Mouse (Mus musculus) embryonic fibroblast, embryonic 13.5 days (primary cell): ENCODE measurements around the gene Ddr2.

Source experiments
- CTCF ChIP-seq: IDR thresholded peaks from 2 replicates; pipeline ENCODE4 v1.5.1; 2011; ENCODE audit warnings: mild to moderate bottlenecking, control low read depth, low read length, moderate library complexity, borderline replicate concordance; ENCODE audit not compliant: insufficient read depth
- POLR2A ChIP-seq: IDR thresholded peaks from 2 replicates; pipeline ENCODE4 v1.6.1; 2011; ENCODE audit warnings: low read depth, mild to moderate bottlenecking, control low read depth, low read length, moderate library complexity

DNA sequence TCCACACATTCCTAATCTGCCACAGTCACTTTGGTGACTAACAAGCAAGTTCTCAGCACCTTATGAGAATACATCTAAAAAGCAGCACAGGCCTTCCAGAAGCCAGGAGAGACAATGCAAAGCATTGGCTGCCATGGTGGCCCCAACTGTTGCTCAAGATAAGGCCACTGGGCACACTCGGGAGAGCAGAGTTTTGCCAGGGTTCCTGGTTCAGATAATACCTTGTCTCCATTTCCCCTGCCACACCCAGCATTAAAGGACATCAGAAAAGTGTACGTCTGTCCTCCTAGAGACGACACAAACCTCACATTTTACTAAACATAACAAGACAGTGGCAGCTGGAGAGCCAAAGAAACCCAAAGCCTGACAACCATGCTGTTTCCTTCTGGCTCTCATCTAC, 50.3 kb downstream of the Ddr2 start:
- TF ChIP-seq CTCF (no peak), POLR2A (no peak)
